Mouse (Mus musculus): ENCODE measurements around the gene Gimap9.

DNA sequence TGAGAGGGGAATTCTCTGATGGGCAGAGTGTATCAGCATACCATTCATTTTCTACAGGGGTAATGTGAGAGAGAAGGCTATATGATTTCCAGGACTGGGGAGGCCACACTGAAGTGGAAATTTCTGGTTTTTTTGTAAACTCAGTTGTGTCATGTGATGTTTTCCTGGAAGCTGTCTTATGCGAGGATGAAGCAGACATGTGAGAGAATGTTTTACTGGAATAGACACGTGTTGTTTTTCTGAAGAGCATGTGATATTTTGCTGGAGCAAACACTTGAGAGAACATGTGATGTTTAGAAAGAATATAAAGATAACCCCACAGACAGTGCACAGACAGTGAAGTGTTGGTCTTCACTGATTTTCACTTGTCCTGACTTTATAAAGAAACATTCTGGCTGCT is 37.4 kb upstream of the Gimap9 start:
- no peak for TF ChIP-seq CTCF (conservative IDR thresholded peaks at IDR 0.05; ENCODE audit: low read length)
- TF ChIP-seq NANOG (IDR thresholded peaks at IDR 0.05; ENCODE audit: borderline replicate concordance, low read length), result no peak
